Mouse (Mus musculus): Measurements from ENCODE around the gene Ush2a. TPM values are rescaled to one million over a fixed set of nuclear protein-coding genes. Genes with fewer than 3 reads are reported as not detected.

The Ush2a gene
- total and polyA plus RNA-seq, 2 experiments: under 0.01 TPM

GRCm38 (mm10) chr1:188904091-188904490 is 642.3 kb downstream of the Ush2a start:
- TF ChIP-seq POLR2A (IDR thresholded peaks at IDR 0.05; ENCODE audit: extremely low read depth, insufficient read depth, low read length) (no peak), CTCF (IDR thresholded peaks at IDR 0.05; ENCODE audit: low read depth, low read length) (peak; percentile 46)

GRCm38 (mm10) chr1:188906175-188906574 is 644.4 kb downstream of the Ush2a start:
- H3K27me3 ChIP-seq (ENCODE audit: control insufficient read depth, insufficient read depth, low read length): no peaks in the 10 kb centered on the region
- no peaks in the 10 kb centered on the region for H3K79me2 ChIP-seq (ENCODE audit: control insufficient read depth, insufficient read depth, low read length)
- H3K4me3 ChIP-seq (ENCODE audit: insufficient read depth, low read depth, low read length): no peak overlapping the region
- TF ChIP-seq CTCF (IDR thresholded peaks at IDR 0.05; ENCODE audit: low read depth, low read length): no peak
- TF ChIP-seq POLR2A (IDR thresholded peaks at IDR 0.05; ENCODE audit: extremely low read depth, insufficient read depth, low read length): no peak
- no peak overlapping the region for H3K9ac ChIP-seq (ENCODE audit: low read depth, low read length)
- no peaks in the 10 kb centered on the region for H3K36me3 ChIP-seq (ENCODE audit: control insufficient read depth, insufficient read depth, low read length)
- H3K27ac ChIP-seq (replicated peaks; ENCODE audit: insufficient read depth, low read depth, low read length): no peak overlapping the region
- peak; percentile 70 for DNase-seq (ENCODE audit: extremely low read depth, low read depth, low spot score)
- H3K4me1 ChIP-seq (ENCODE audit: control insufficient read depth, insufficient read depth, low read length): no peaks in the 10 kb centered on the region; the same call in 1 of the 2 replicates
- 36% methylated on average over 7 of the region's 7 CpGs for WGBS

More at GRCm38 (mm10) chr1:188904091-188904490, 642.3 kb downstream of the Ush2a start:
- Histone ChIP-seq H3K36me3 (ENCODE audit: control insufficient read depth, insufficient read depth, low read length) (no peaks in the 10 kb centered on the region), H3K4me3 (ENCODE audit: insufficient read depth, low read depth, low read length) (no peak overlapping the region), H3K9ac (ENCODE audit: low read depth, low read length) (no peak overlapping the region), H3K27ac (replicated peaks; ENCODE audit: insufficient read depth, low read depth, low read length) (no peak overlapping the region), H3K4me1 (ENCODE audit: control insufficient read depth, insufficient read depth, low read length) (no peaks in the 10 kb centered on the region; the same call in 1 of the 2 replicates), H3K79me2 (ENCODE audit: control insufficient read depth, insufficient read depth, low read length) (no peaks in the 10 kb centered on the region), H3K27me3 (ENCODE audit: control insufficient read depth, insufficient read depth, low read length) (no peaks in the 10 kb centered on the region)
- DNase-seq (ENCODE audit: extremely low read depth, low read depth, low spot score): peak; percentile 55
- WGBS: 43% methylated on average over 10 of the region's 10 CpGs

DNA sequence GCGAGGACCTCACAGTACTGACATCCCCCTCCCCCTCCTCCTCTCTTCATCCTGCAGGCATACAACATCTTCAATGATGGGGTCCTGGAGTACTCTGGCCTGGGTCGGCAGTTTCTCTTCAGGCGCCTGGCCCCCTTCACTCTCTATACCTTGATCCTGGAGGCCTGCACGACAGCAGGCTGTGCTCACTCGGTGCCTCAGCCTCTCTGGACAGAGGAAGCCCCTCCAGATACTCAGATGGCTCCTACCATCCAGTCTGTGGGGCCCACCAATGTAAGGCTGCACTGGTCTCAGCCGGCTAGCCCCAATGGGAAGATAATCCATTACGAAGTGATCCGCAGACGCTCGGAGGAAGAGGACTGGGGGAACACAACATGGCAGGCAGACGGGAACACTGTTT is 648.8 kb downstream of the Ush2a start:
- Histone ChIP-seq H3K27ac (replicated peaks; ENCODE audit: insufficient read depth, low read depth, low read length) (no peak overlapping the region), H3K4me1 (ENCODE audit: control insufficient read depth, insufficient read depth, low read length) (no peaks in the 10 kb centered on the region), H3K4me3 (ENCODE audit: insufficient read depth, low read depth, low read length) (no peak overlapping the region), H3K79me2 (ENCODE audit: control insufficient read depth, insufficient read depth, low read length) (no peaks in the 10 kb centered on the region), H3K36me3 (ENCODE audit: control insufficient read depth, insufficient read depth, low read length) (no peaks in the 10 kb centered on the region), H3K9ac (ENCODE audit: low read depth, low read length) (no peak overlapping the region), H3K27me3 (ENCODE audit: control insufficient read depth, insufficient read depth, low read length) (no peaks in the 10 kb centered on the region)
- DNase-seq (ENCODE audit: extremely low read depth, low read depth, low spot score): no peak
- 89% methylated on average over 11 of the region's 11 CpGs for WGBS
- no peak for TF ChIP-seq POLR2A (IDR thresholded peaks at IDR 0.05; ENCODE audit: extremely low read depth, insufficient read depth, low read length)
- TF ChIP-seq CTCF (IDR thresholded peaks at IDR 0.05; ENCODE audit: low read depth, low read length): no peak

GRCm38 (mm10) chr1:188919946-188920345 is 658.1 kb downstream of the Ush2a start:
- Histone ChIP-seq H3K27me3 (ENCODE audit: control insufficient read depth, insufficient read depth, low read length) (no peaks in the 10 kb centered on the region), H3K36me3 (ENCODE audit: control insufficient read depth, insufficient read depth, low read length) (no peaks in the 10 kb centered on the region), H3K79me2 (ENCODE audit: control insufficient read depth, insufficient read depth, low read length) (no peaks in the 10 kb centered on the region), H3K4me1 (ENCODE audit: control insufficient read depth, insufficient read depth, low read length) (no peaks in the 10 kb centered on the region), H3K27ac (replicated peaks; ENCODE audit: insufficient read depth, low read depth, low read length) (no peak overlapping the region), H3K4me3 (ENCODE audit: insufficient read depth, low read depth, low read length) (no peak overlapping the region), H3K9ac (ENCODE audit: low read depth, low read length) (no peak overlapping the region)
- TF ChIP-seq CTCF (IDR thresholded peaks at IDR 0.05; ENCODE audit: low read depth, low read length) (no peak), POLR2A (IDR thresholded peaks at IDR 0.05; ENCODE audit: extremely low read depth, insufficient read depth, low read length) (no peak)
- no peak for DNase-seq (ENCODE audit: extremely low read depth, low read depth, low spot score)
- WGBS: 52% methylated on average over 1 of the region's 1 CpGs

- TF ChIP-seq POLR2A (IDR thresholded peaks at IDR 0.05; ENCODE audit: extremely low read depth, insufficient read depth, low read length) (no peak), CTCF (IDR thresholded peaks at IDR 0.05; ENCODE audit: low read depth, low read length) (no peak)
- Histone ChIP-seq H3K27me3 (ENCODE audit: control insufficient read depth, insufficient read depth, low read length) (no peaks in the 10 kb centered on the region), H3K4me1 (ENCODE audit: control insufficient read depth, insufficient read depth, low read length) (no peaks in the 10 kb centered on the region), H3K4me3 (ENCODE audit: insufficient read depth, low read depth, low read length) (no peak overlapping the region), H3K27ac (replicated peaks; ENCODE audit: insufficient read depth, low read depth, low read length) (no peak overlapping the region), H3K9ac (ENCODE audit: low read depth, low read length) (no peak overlapping the region), H3K36me3 (ENCODE audit: control insufficient read depth, insufficient read depth, low read length) (no peaks in the 10 kb centered on the region), H3K79me2 (ENCODE audit: control insufficient read depth, insufficient read depth, low read length) (no peaks in the 10 kb centered on the region)
- no peak for DNase-seq (ENCODE audit: extremely low read depth, low read depth, low spot score)
- 94% methylated on average over 14 of the region's 14 CpGs for WGBS
Measured at GRCm38 (mm10) chr1:188937246-188937780, 675.5 kb downstream of the Ush2a start.

GRCm38 (mm10) chr1:188945326-188945725 is 683.5 kb downstream of the Ush2a start:
- no peaks in the 10 kb centered on the region for H3K36me3 ChIP-seq (ENCODE audit: control insufficient read depth, insufficient read depth, low read length)
- DNase-seq (ENCODE audit: extremely low read depth, low read depth, low spot score): no peak
- H3K27me3 ChIP-seq (ENCODE audit: control insufficient read depth, insufficient read depth, low read length): no peaks in the 10 kb centered on the region
- H3K27ac ChIP-seq (replicated peaks; ENCODE audit: insufficient read depth, low read depth, low read length): no peak overlapping the region
- no peak for TF ChIP-seq CTCF (IDR thresholded peaks at IDR 0.05; ENCODE audit: low read depth, low read length)
- TF ChIP-seq POLR2A (IDR thresholded peaks at IDR 0.05; ENCODE audit: extremely low read depth, insufficient read depth, low read length): no peak
- 26% methylated on average over 8 of the region's 8 CpGs for WGBS
- no peak overlapping the region for H3K4me3 ChIP-seq (ENCODE audit: insufficient read depth, low read depth, low read length)
- no peak overlapping the region for H3K9ac ChIP-seq (ENCODE audit: low read depth, low read length)
- no peaks in the 10 kb centered on the region for H3K4me1 ChIP-seq (ENCODE audit: control insufficient read depth, insufficient read depth, low read length)
- H3K79me2 ChIP-seq (ENCODE audit: control insufficient read depth, insufficient read depth, low read length): no peaks in the 10 kb centered on the region
